Mouse (Mus musculus): Measurements from ENCODE around the gene Arl8b. TPM values are rescaled to one million over a fixed set of nuclear protein-coding genes. Genes with fewer than 3 reads are reported as not detected.

Arl8b gene
- total and polyA plus RNA-seq, 3 experiments, result 37.7 to 120 (median 75.2) TPM

DNA sequence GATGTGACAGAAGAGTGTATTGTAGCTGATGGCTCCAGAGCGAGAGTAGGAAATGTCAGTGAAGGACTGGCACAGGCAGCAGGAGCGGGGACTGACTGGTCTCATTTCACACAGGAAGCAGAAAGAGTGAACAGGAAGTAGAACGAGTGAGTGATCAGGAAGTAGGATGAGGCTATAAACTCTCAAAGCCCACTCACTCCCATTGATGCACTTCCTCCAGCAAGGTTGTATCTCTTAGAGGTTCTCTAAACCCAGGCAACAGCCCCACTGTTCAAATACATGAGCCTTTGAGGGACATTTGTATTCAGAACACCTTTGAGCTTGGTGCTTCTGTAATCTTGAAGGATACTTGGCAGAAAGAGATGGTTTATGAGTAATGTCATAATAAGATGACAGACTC, 61.2 kb downstream of the Arl8b start:
- peak overlapping the region; percentile 29; the same call in 1 of the 2 replicates for H3K27ac ChIP-seq (ENCODE audit: control insufficient read depth, low read depth, low read length)
- no peaks in the 10 kb centered on the region for H3K79me2 ChIP-seq (ENCODE audit: control insufficient read depth, insufficient read depth, low read length, poor library complexity)
- H3K36me3 ChIP-seq (ENCODE audit: control insufficient read depth in 1 of 2, insufficient read depth in 2 of 2, low read length in 2 of 2), result peaks cover 3 to 13% of the 10 kb centered on the region in 2 experiments; a peak in 3 of 4 replicates
- no peaks in the 10 kb centered on the region for H3K9me3 ChIP-seq (replicated peaks; ENCODE audit: insufficient read depth, low read length)
- H3K27me3 ChIP-seq (ENCODE audit: control insufficient read depth in 1 of 2, insufficient read depth in 2 of 2, low read length in 2 of 2), result no peaks in the 10 kb centered on the region
- no peak overlapping the region for H3K9ac ChIP-seq (ENCODE audit: control insufficient read depth, low read depth, low read length, poor library complexity, severe bottlenecking)
- no peak for TF ChIP-seq MAZ (IDR thresholded peaks at IDR 0.05; ENCODE audit: low read depth, low read length)
- no peak for TF ChIP-seq GATA1 (IDR thresholded peaks at IDR 0.05; ENCODE audit: low read depth, low read length)
- no peak for TF ChIP-seq TCF12 (IDR thresholded peaks at IDR 0.05; ENCODE audit: low read depth, low read length)
- no peak for TF ChIP-seq E2F4 (IDR thresholded peaks at IDR 0.05; ENCODE audit: borderline replicate concordance, low read depth, low read length)
- TF ChIP-seq MAX (IDR thresholded peaks at IDR 0.05; ENCODE audit: low read length), result no peak
- TF ChIP-seq POLR2AphosphoS2 (IDR thresholded peaks at IDR 0.05; ENCODE audit: low read length), result no peak
- no peak for TF ChIP-seq ETS1 (IDR thresholded peaks at IDR 0.05; ENCODE audit: low read depth, low read length)
- no peak for TF ChIP-seq ZC3H11A (IDR thresholded peaks at IDR 0.05; ENCODE audit: low read depth, low read length)
- no peak for TF ChIP-seq RAD21 (IDR thresholded peaks at IDR 0.05; ENCODE audit: low read depth, low read length)
- no peak overlapping the region for H3K4me3 ChIP-seq (ENCODE audit: control insufficient read depth in 1 of 2, insufficient read depth in 1 of 2, low read depth in 2 of 2, low read length in 2 of 2)
- DNase-seq (ENCODE audit: low read depth, low spot score), result no peak
- H3K4me1 ChIP-seq (ENCODE audit: control insufficient read depth in 1 of 2, insufficient read depth in 2 of 2, low read length in 2 of 2), result peaks cover 0 to 6% of the 10 kb centered on the region in 2 experiments; a peak in 2 of 4 replicates

DNA sequence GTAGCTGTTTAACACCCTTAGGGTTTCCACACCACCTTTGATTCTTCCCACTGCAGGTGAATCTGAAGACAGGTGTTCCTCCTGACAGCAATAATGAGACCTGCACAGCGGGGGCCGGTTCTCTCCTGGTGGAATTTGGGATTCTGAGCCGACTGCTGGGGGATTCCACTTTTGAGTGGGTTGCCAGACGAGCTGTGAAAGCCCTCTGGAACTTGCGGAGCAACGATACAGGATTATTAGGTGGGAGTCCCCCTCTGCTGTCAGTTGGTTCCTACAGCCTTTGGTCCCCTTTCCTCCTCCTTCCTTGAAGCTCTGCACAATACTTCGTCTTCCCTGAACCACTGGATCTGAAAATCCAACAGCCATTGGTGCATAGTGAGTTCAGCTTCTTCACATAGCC, 61.9 kb downstream of the Arl8b start:
- Histone ChIP-seq H3K4me3 (ENCODE audit: control insufficient read depth in 1 of 2, insufficient read depth in 1 of 2, low read depth in 2 of 2, low read length in 2 of 2) (no peak overlapping the region), H3K27ac (ENCODE audit: control insufficient read depth, low read depth, low read length) (no peak overlapping the region), H3K27me3 (ENCODE audit: control insufficient read depth in 1 of 2, insufficient read depth in 2 of 2, low read length in 2 of 2) (no peaks in the 10 kb centered on the region), H3K4me1 (ENCODE audit: control insufficient read depth in 1 of 2, insufficient read depth in 2 of 2, low read length in 2 of 2) (peaks cover 0 to 6% of the 10 kb centered on the region in 2 experiments; a peak in 2 of 4 replicates), H3K79me2 (ENCODE audit: control insufficient read depth, insufficient read depth, low read length, poor library complexity) (no peaks in the 10 kb centered on the region), H3K9ac (ENCODE audit: control insufficient read depth, low read depth, low read length, poor library complexity, severe bottlenecking) (no peak overlapping the region), H3K36me3 (ENCODE audit: control insufficient read depth in 1 of 2, insufficient read depth in 2 of 2, low read length in 2 of 2) (peaks cover 3 to 13% of the 10 kb centered on the region in 2 experiments; a peak in 3 of 4 replicates), H3K9me3 (replicated peaks; ENCODE audit: insufficient read depth, low read length) (no peaks in the 10 kb centered on the region)
- no peak for DNase-seq (ENCODE audit: low read depth, low spot score)
- no peak for TF ChIP-seq SMC3 (IDR thresholded peaks at IDR 0.05; ENCODE audit: low read depth, low read length)
- TF ChIP-seq MAZ (IDR thresholded peaks at IDR 0.05; ENCODE audit: low read depth, low read length), result no peak
- TF ChIP-seq EP300 (IDR thresholded peaks at IDR 0.05; ENCODE audit: low read depth in 1 of 2, low read length in 2 of 2), result no peak
- no peak for TF ChIP-seq BHLHE40 (IDR thresholded peaks at IDR 0.05; ENCODE audit: borderline replicate concordance, low read depth, low read length)
- TF ChIP-seq USF2 (IDR thresholded peaks at IDR 0.05; ENCODE audit: borderline replicate concordance in 1 of 2, insufficient read depth in 1 of 2, low read depth in 1 of 2, low read length in 2 of 2), result no peak
- no peak for TF ChIP-seq ETS1 (IDR thresholded peaks at IDR 0.05; ENCODE audit: low read depth, low read length)
- TF ChIP-seq ZMIZ1 (IDR thresholded peaks at IDR 0.05; ENCODE audit: low read depth, low read length), result no peak
- TF ChIP-seq MAFK (IDR thresholded peaks at IDR 0.05; ENCODE audit: borderline replicate concordance, low read depth, low read length), result no peak
- no peak for TF ChIP-seq SIN3A (IDR thresholded peaks at IDR 0.05; ENCODE audit: low read length)
- no peak for TF ChIP-seq ZC3H11A (IDR thresholded peaks at IDR 0.05; ENCODE audit: low read depth, low read length)
- no peak for TF ChIP-seq TBP (IDR thresholded peaks at IDR 0.05; ENCODE audit: low read depth, low read length)
- no peak for TF ChIP-seq CHD2 (IDR thresholded peaks at IDR 0.05; ENCODE audit: low read length)
- no peak for TF ChIP-seq NELFE (IDR thresholded peaks at IDR 0.05; ENCODE audit: low read depth, low read length)
- TF ChIP-seq POLR2A (IDR thresholded peaks at IDR 0.05; ENCODE audit: control insufficient read depth in 1 of 2, insufficient read depth in 1 of 2, low read depth in 1 of 2, low read length in 2 of 2, poor library complexity in 1 of 2), result no peak
